Comparison of ENCODE assay signal across 9 mouse cellular contexts in genomic region chr19:30174074-30174670, GRCm38 (mm10). TPM values are rescaled to one million over a fixed set of nuclear protein-coding genes. Genes with fewer than 3 reads are reported as not detected.
DNase-seq lines count a peak whose midpoint lies in the region; ATAC-seq lines count a peak whose summit lies in the region.
"Had no signal": no experiment of that assay in that cellular context is flagged by ENCODE, and none has a peak within 500 bp of the region (broad histone marks: within the 10 kb centered on the region; RNA-seq: fewer than 3 reads in every experiment).

No protein-coding gene starts in this region.

- no peaks in the 10 kb centered on the region for H3K9me3 ChIP-seq in hindbrain, embryonic 10.5 days
- H3K9me3 ChIP-seq in liver, embryonic 15.5 days (replicated peaks), result no peaks in the 10 kb centered on the region

- peaks cover 9% of the 10 kb centered on the region; the same call in 1 of the 2 replicates for H3K36me3 ChIP-seq in hindbrain, embryonic 10.5 days
- no peaks in the 10 kb centered on the region for H3K36me3 ChIP-seq in liver, embryonic 15.5 days (replicated peaks)

- H3K4me2 ChIP-seq in liver, embryonic 15.5 days, result peak overlapping the region; percentile 57

- peak overlapping the region; percentile 69 for H3K4me3 ChIP-seq in hindbrain, embryonic 10.5 days
- peak overlapping the region; percentile 55 for H3K4me3 ChIP-seq in liver, embryonic 15.5 days (replicated peaks)

- no peak overlapping the region for H3K9ac ChIP-seq in liver, embryonic 15.5 days

- peak; percentile 17 for DNase-seq in urinary bladder, postnatal 14 days (ENCODE audit: low spot score)
- DNase-seq in urinary bladder, adult 2 months (ENCODE audit: low spot score), result no peak
- DNase-seq in hindbrain, embryonic 10.5 days (ENCODE audit: low spot score), result peak; percentile 38
- DNase-seq in yolk sac, embryonic 10.5 days (ENCODE audit: low spot score), result peak; percentile 74
- DNase-seq in layer of hippocampus, postnatal 10 days (ENCODE audit: low spot score in 2 of 2), result no peak
- no peak for DNase-seq in lung, postnatal 14 days
- DNase-seq: thymus, adult 2 months had no signal

- ATAC-seq in liver, embryonic 15.5 days (ENCODE audit: insufficient read depth), result no peak
- ATAC-seq in inflammation-experienced regulatory T-cells, adult 6 months, result no peak

- peaks cover 17% of the 10 kb centered on the region for H3K27me3 ChIP-seq in hindbrain, embryonic 10.5 days (ENCODE audit: insufficient read depth, poor library complexity, severe bottlenecking)
- H3K27me3 ChIP-seq in liver, embryonic 15.5 days, result peaks cover 54% of the 10 kb centered on the region

- H3K27ac ChIP-seq in hindbrain, embryonic 10.5 days, result peak overlapping the region; percentile 94
- H3K27ac ChIP-seq in liver, embryonic 15.5 days (replicated peaks), result no peak overlapping the region

- H3K4me1 ChIP-seq in hindbrain, embryonic 10.5 days (replicated peaks), result peaks cover 25% of the 10 kb centered on the region
- H3K4me1 ChIP-seq in liver, embryonic 15.5 days (replicated peaks), result peaks cover 10% of the 10 kb centered on the region

- 2% methylated on average over 15 of the region's 15 CpGs for WGBS in hindbrain, embryonic 10.5 days
- WGBS in liver, embryonic 15.5 days (ENCODE audit: insufficient replicate concordance), result 5% methylated on average over 15 of the region's 15 CpGs

RNA-seq across cellular contexts. Expression of gene Gldc, which starts 1.1 kb away (rescaled TPM):
- 32.5 and 39.4 TPM in 2 replicates for polyA plus RNA-seq in urinary bladder, adult 2 months (2012; rRNA removed)
- 26.9 and 27.6 TPM in 2 replicates for polyA plus RNA-seq in hindbrain, embryonic 10.5 days (2016; fragmentation: Nextera tagmentation; extraction: Ambion mirVana)
- polyA plus RNA-seq in liver, embryonic 15.5 days (2015; fragmentation: Nextera tagmentation; extraction: Ambion mirVana), result 25.1 and 28.9 TPM in 2 replicates
- total RNA-seq in layer of hippocampus, postnatal 10 days (2021), result 10 to 100 TPM; 22.6 to 24.5 TPM
- polyA plus RNA-seq in inflammation-experienced regulatory T-cells, adult 6 months (2017; shearing (Covaris generic)), result under 1 TPM in 2 of 3 experiments, not detected in 1; 0.39 to 0.44 TPM

RNA-seq across cellular contexts. Expression of gene Mbl2, which starts 58.6 kb away (rescaled TPM):
- polyA plus RNA-seq in urinary bladder, adult 2 months (2012; rRNA removed), result 0.06 TPM in 1 of 2 replicates, not detected in the other
- 0.15 TPM in 1 of 2 replicates, not detected in the other for polyA plus RNA-seq in hindbrain, embryonic 10.5 days (2016; fragmentation: Nextera tagmentation; extraction: Ambion mirVana)
- polyA plus RNA-seq in liver, embryonic 15.5 days (2015; fragmentation: Nextera tagmentation; extraction: Ambion mirVana), result 4.6 and 4.8 TPM in 2 replicates
- under 1 TPM in 1 of 2 experiments, not detected in 1; 0.34 TPM for total RNA-seq in layer of hippocampus, postnatal 10 days (2021)
- polyA plus RNA-seq in inflammation-experienced regulatory T-cells, adult 6 months (2017; shearing (Covaris generic)), result not detected

Comparison
In these comparisons a context has a peak if more than half of its experiments do, and no peak if none do; other contexts are left out.
1. DNase-seq: peak in urinary bladder, postnatal 14 days (single experiment), hindbrain, embryonic 10.5 days (single experiment) and yolk sac, embryonic 10.5 days (single experiment); none in urinary bladder, adult 2 months (single experiment), layer of hippocampus, postnatal 10 days (0 of 2) and lung, postnatal 14 days (single experiment).
2. RNA of gene Gldc, which starts 1.1 kb away (polyA plus RNA-seq): 32.5 to 39.4 TPM in urinary bladder, adult 2 months, 26.9 to 27.6 TPM in hindbrain, embryonic 10.5 days and 25.1 to 28.9 TPM in liver, embryonic 15.5 days; 0.39 to 0.44 TPM in inflammation-experienced regulatory T-cells, adult 6 months; every median in the first group is over 10 times any median in the second.